Mouse (Mus musculus) ovary, adult 18-20 months (tissue): ENCODE results near the gene Rcbtb2.
"Not testable (repeated sequence)": the region's sequence is repeated elsewhere in the genome, so short reads cannot be mapped to it uniquely, and the experiment has no call there.

Experiments used
- DNase-seq: peaks from one replicate; pipeline ENCODE4 v3.0.0; 2022; ENCODE audit warnings: low spot score, mixed read lengths

Rcbtb2 gene

GRCm38 (mm10) chr14:73122923-73123278 lies at the start of gene Rcbtb2:
TSS of gene Rcbtb2 (plus strand) at chr14:73123037.
- no peak for DNase-seq

DNA sequence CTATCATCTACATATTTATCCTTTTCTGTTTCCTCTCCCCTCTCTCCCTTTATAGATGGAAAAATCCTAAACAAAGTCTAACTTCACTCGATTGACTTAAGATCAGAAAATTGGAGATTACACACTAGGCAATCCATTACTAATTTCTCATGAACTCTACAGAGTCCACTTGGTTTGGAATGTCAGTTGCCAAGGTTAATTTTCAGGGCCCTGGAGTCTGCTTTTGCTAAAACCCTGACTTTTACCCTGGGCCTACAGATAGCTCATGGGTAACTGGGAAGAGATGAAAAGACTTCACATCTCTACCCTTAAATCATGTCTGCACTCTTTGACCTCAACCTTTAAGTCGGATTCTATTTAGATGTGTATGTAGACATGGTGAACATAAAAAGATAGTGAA lies 39.3 kb upstream of the Rcbtb2 start:
- no peak for DNase-seq

GRCm38 (mm10) chr14:73086425-73086824 lies 36.4 kb upstream of the Rcbtb2 start:
- no peak for DNase-seq

DNA sequence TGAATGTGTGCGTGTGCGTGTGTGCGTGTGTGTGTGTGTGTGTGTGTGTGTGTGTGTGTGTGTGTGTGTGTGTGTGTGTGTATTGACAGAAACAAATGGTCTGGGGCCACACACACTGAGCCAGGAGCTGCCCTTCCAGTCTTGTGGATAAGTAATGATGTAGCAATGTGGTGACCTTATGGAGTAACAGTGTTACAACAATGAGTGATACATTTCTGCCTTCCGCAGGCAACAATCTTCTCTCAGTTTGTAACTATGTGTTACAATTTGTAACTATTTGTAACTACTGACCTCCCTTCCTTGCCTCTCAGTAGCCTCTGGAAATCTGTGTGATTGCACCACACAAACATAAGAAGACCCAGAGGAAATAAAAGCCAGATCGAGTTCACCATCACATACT lies 35.6 kb upstream of the Rcbtb2 start:
- no peak for DNase-seq

- DNase-seq = no peak
Measured at GRCm38 (mm10) chr14:73087746-73088145, 35.1 kb upstream of the Rcbtb2 start.

- DNase-seq = no peak
Measured at GRCm38 (mm10) chr14:73088224-73088623, 34.6 kb upstream of the Rcbtb2 start.

DNA sequence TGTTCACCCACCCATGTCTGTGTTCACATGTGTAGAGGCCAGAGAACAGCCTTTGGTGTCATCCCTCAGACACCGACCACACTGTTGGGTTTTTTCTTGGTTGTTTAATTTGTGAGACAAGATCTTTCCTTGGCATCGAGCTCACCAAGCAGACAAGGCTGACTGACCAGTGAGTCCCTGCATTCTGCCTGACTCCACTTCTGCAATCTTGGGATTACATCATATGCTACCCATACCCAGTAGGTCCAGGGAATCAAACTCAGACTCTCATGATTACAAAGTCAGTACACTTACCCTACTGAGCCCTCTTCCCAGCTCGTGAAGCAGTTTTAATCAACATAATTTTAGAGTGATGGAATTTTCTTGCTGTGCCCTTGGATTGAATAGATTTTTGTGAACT lies 30.0 kb upstream of the Rcbtb2 start:
- no peak for DNase-seq

- DNase-seq = no peak
Measured at GRCm38 (mm10) chr14:73094802-73095550, 27.9 kb upstream of the Rcbtb2 start.

- no peak for DNase-seq
Measured at GRCm38 (mm10) chr14:73098677-73099387, 24.0 kb upstream of the Rcbtb2 start.

DNA sequence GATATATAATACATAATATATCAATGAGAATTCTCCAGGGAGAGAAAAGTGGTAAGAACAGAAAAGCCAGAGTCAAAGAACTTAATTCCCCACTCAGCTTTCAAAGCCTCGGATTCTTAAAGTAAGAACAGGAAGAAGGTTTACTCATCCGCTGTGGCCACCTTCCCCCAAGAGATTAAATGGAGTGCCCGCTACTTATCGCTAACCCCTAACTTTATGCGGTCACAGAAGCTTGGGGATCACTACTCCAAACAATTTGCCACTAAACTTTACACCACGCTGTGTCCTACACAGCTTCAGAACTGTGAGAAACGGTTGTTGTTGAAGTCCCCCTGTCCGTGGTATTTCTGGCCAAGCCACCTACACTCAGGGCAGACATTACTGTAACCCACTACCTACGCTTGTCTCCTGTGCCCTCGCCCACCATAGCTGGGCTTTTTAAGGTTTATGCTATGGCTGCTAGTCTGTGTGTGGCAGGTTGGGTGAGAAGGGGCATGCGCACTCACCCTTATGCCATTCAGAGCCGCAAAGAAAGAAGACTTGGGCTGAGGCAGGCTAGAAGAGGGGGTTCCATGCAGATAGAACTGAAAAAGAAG lies 20.5 kb upstream of the Rcbtb2 start:
- DNase-seq = no peak

- not testable (repeated sequence) for DNase-seq
Measured at GRCm38 (mm10) chr14:73102986-73103385, 19.9 kb upstream of the Rcbtb2 start.

DNA sequence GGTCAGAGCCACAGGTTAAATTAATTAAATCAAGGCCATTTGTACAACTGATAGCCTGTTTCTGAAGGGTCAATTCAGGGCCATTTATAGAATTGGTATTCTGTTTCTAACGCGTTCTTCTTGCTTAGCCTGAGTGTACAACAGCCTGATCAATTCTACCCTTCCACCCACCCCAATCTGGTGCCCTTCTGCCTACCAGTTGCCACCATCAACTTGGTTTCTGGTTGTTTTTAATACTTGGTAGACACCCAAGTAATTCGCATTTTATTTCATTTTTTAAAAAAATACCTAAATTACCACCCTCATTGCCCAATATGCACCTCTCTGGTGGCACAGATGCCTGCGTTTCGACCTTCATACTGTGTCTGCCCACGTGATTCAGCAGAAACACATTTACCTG lies 17.9 kb upstream of the Rcbtb2 start:
- no peak for DNase-seq

DNA sequence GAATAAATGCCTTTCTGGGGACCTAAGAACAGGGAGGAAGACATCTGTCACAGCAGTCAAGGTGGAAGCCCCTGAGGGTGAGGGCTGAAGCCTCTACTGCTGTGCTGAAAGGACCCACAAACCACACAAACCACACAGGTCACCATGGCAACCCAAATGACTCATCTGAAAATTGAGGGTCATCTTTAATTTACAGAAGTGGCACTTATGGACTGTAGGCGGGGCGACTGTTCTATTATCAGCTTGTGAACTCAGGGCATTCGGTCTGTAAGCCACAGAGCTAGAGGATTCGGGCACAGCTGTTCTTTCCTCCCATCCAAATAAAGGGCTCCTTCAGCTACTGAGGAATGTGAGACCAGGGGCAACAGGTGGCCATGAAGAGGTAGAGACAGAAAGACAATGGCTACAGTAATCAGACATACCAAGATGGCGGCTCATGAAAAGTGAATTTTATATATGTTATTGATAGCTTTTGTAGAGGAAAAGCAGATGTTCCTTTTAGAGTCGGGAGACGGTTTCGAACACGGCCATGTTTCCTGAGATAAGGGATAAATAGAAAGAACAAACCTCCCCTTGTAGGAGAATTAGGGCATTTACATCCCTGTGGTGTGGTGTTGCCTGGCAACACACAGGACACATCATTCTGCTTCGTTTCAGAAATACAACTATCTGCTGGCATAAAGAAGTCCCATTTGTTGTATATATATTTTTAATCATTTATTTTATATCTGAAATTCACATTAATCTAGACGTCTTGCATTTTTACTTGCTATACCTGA lies 17.2 kb upstream of the Rcbtb2 start:
- no peak for DNase-seq

- DNase-seq = no peak
Measured at GRCm38 (mm10) chr14:73106234-73106711, 16.6 kb upstream of the Rcbtb2 start.

- DNase-seq = no peak
Measured at GRCm38 (mm10) chr14:73106957-73107356, 15.9 kb upstream of the Rcbtb2 start.

DNA sequence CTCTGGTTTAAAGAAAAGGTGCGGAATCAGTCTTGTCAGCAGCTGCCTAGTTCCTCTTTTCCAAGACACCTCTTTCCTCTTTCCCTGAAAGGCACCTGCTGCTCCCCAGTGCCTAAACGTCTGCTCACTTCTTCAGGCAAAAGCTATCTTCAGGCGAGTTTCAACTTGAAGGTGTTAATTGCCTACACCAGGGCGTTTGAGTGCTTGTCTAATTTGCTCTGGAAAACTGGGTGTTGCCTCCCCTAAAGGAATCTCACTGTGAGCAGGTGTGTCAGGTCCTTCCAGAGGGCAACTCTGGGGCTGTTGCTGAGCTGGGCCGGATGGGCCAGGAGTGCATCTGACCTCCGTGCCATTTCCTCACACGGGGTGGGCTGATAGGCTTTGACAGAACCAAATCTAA lies 15.5 kb upstream of the Rcbtb2 start:
- DNase-seq = no peak

GRCm38 (mm10) chr14:73107952-73108351 lies 14.9 kb upstream of the Rcbtb2 start:
- no peak for DNase-seq

DNA sequence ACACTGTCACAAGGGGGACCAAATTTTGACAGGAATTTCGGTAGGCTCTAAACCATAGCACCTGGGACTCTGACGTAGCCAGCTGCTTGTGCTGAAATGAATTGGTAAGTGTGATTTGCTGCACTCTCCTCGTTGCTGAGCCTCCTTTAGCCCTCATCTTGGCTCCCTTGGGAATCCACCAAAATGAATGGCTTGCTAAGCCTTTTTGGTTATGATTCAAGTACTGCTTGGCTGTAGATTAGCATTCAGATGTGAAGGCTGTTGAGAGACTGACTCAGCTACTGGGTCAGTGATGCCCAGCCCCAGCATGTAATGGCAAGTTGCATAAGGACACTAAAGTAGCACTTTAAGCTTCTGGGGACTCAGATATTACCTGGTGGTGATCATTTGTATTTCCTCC lies 12.2 kb upstream of the Rcbtb2 start:
- DNase-seq = no peak

DNA sequence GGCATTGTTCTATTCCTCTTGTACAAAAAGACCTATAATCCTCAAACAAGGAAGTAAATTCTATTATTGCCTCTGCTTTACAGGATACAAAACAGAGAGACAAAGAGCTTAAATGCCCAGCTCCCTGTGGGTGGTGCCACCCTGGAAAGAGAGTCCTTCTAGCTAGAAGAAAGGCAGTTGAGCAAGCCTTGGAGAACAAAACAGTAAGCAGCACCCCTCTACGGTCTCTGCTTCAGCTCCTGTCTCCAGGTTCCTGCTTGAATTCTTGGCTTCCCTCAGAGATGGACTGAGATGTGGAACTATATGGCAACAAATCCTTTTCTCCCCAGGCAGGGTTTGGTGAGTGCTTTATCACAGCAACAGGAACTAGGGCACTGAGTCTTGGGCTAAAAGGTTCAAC lies 11.7 kb upstream of the Rcbtb2 start:
- DNase-seq = no peak

- DNase-seq = no peak
Measured at GRCm38 (mm10) chr14:73112186-73112840, 10.5 kb upstream of the Rcbtb2 start.

DNA sequence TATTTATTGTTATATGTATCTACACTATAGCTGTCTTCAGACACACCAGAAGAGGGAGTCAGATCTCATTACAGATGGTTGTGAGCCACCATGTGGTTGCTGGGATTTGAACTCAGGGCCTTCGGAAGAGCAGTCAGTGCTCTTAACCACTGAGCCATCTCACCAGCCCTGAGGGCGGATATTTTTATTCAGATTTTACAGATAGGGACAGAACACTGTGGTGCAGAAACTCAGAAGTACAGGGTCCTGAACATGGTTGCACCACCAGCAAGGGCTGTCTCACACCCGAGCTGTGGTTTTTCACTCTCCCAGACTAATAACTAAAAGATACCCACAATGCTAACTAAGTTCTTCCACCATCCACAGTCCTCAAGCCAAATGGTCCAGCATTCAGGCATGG lies 7.9 kb upstream of the Rcbtb2 start:
- not testable (repeated sequence) for DNase-seq

DNA sequence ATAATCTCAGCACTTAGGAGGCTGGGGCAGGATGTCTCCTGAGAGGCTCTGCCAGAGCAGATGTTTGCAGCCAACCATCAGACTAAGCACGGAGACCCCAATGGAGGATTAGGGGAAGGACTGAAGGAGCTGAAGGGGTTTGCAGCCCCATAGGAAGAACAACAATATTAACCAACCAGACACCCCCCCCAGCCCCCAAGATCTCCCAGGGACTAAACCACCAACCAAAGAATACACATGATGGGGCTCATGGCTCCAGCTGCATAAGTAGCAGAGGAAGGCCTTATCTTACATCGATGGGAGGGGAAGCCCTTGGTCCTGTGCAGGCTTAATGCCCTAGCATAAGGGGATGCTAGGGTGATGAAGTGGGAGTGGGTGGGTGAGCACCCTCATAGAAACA lies 6.5 kb upstream of the Rcbtb2 start:
- DNase-seq = no peak
